Mouse (Mus musculus): ENCODE measurements around the gene Svs3b. TPM values are rescaled to one million over a fixed set of nuclear protein-coding genes. Genes with fewer than 3 reads are reported as not detected.

The Svs3b gene
- not detected for polyA plus RNA-seq (2014; fragmentation: Illumina TruSeq; extraction: RNeasy Lipid Tissue Mini Kit (QIAGEN cat#74804); ENCODE audit: low replicate concordance)

DNA sequence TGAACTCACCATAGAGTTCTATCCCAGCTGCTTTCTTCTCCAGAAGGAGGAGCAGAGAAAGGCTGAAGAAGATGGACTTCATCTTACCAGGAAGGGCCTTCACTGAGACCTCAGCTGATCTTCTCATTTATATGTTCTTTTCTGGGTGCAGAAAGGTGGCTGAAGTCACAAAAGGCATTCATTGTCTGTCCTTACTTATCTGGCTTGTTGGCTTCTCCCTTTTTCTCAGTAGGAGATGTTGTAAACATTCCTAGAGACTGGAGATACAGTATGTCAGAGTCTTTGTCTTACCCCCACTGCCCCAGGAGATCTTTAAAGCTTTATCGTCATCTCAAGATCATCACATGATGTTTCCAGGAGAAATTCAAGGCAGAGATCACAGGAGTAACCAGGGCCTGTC is at the start of gene Svs3b:
Gene Svs3b, minus strand, starts transcription at position 101 of the 400 bp plus-strand sequence.

DNA sequence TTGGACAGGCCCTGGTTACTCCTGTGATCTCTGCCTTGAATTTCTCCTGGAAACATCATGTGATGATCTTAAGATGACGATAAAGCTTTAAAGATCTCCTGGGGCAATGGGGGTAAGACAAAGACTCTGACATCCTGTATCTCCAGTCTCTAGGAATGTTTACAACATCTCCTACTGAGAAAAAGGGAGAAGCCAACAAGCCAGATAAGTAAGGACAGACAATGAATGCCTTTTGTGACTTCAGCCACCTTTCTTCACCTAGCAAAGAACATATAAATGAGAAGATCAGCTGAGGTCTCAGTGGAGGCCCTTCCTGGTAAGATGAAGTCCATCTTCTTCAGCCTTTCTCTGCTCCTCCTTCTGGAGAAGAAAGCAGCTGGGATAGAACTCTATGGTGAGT is 32.5 kb upstream of the Svs3b start, which contains the start of gene Svs3a:
Gene Svs3a, plus strand, starts transcription at position 301 of the 400 bp plus-strand sequence.

DNA sequence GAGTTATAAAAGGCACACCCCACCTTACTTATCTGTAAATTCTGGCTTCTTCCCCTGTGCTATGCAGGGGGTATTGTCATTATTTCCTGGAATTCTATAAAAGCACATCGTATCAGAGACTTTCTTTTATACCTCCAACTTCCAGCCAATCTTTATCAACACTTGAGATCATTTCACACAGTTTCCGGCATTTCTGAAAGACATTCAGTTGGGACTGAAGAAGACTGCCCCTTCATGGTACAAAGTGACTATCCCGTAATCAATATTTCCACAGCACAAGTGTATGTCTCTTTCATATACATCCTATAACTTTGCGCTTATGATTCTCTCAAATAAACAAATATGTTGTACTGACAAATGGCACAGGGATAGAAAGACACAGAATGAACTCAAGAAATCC is 21.9 kb upstream of the Svs3b start, which contains the start of gene Svs4:
Gene Svs4, minus strand, starts transcription at position 101 of the 400 bp plus-strand sequence.

DNA sequence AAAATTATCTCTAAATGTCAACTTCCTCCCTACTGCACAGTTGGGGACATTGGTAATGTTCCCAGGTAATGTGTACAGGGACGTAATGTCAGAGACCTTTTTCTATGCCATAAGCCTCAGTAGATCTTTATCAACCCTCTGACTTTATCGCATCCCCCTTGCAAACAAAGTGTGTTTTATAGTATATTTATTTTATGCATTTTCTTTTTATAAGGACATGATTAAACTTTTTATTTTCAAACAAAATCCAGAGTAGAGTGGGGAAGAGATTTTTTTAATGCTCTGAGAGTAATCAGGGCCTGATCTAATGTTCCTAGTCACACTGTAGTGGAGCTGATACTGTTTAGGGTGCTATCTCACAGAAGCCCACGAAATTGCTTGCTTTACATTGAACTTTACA is 18.1 kb downstream of the Svs3b start, which contains the start of gene Svs2:
Gene Svs2, minus strand, starts transcription at position 101 of the 400 bp plus-strand sequence.

DNA sequence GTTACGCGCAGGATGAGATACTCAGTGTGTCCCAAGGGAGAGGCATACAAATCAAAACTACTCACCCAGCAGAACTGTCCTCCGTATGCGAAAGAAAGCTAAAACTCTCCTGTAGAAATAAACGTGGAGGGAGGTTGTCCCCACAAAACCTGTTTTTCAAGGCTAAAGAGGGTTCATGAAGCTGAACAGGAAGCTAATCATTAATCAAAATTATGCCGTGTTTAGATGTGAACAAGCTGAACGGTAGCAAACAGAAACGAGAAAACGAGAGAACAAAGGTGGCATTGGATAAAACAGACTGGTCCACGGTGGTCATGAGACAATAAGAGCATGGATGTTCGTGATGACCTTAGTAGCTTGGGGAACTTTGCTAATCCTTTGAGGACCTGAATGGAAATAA is 34.9 kb downstream of the Svs3b start, which contains the start of gene Wfdc15b:
Gene Wfdc15b, minus strand, starts transcription at position 139 of the 400 bp plus-strand sequence.

Other genes starting within 250 kb of the Svs3b start
- not detected for gene Pabpc1l, start 231.2 kb downstream of the Svs3b start, polyA plus RNA-seq (2014; fragmentation: Illumina TruSeq; extraction: RNeasy Lipid Tissue Mini Kit (QIAGEN cat#74804); ENCODE audit: low replicate concordance)
- gene Stk4, start 186.3 kb downstream of the Svs3b start, polyA plus RNA-seq (2014; fragmentation: Illumina TruSeq; extraction: RNeasy Lipid Tissue Mini Kit (QIAGEN cat#74804); ENCODE audit: low replicate concordance), result 75.0 TPM
- gene Tomm34, start 185.5 kb downstream of the Svs3b start, polyA plus RNA-seq (2014; fragmentation: Illumina TruSeq; extraction: RNeasy Lipid Tissue Mini Kit (QIAGEN cat#74804); ENCODE audit: low replicate concordance), result 4.8 TPM
- gene Kcns1, start 85.5 kb downstream of the Svs3b start, polyA plus RNA-seq (2014; fragmentation: Illumina TruSeq; extraction: RNeasy Lipid Tissue Mini Kit (QIAGEN cat#74804); ENCODE audit: low replicate concordance), result not detected
- gene Wfdc5, start 73.9 kb downstream of the Svs3b start, polyA plus RNA-seq (2014; fragmentation: Illumina TruSeq; extraction: RNeasy Lipid Tissue Mini Kit (QIAGEN cat#74804); ENCODE audit: low replicate concordance), result not detected
- gene Wfdc12, start 66.0 kb downstream of the Svs3b start, polyA plus RNA-seq (2014; fragmentation: Illumina TruSeq; extraction: RNeasy Lipid Tissue Mini Kit (QIAGEN cat#74804); ENCODE audit: low replicate concordance), result not detected
- gene Wfdc15a, start 56.5 kb downstream of the Svs3b start, polyA plus RNA-seq (2014; fragmentation: Illumina TruSeq; extraction: RNeasy Lipid Tissue Mini Kit (QIAGEN cat#74804); ENCODE audit: low replicate concordance), result not detected
- gene Wfdc15b, start 35.0 kb downstream of the Svs3b start, polyA plus RNA-seq (2014; fragmentation: Illumina TruSeq; extraction: RNeasy Lipid Tissue Mini Kit (QIAGEN cat#74804); ENCODE audit: low replicate concordance), result not detected
- not detected for gene Svs2, start 18.2 kb downstream of the Svs3b start, polyA plus RNA-seq (2014; fragmentation: Illumina TruSeq; extraction: RNeasy Lipid Tissue Mini Kit (QIAGEN cat#74804); ENCODE audit: low replicate concordance)
- gene Svs4, start 21.8 kb upstream of the Svs3b start, polyA plus RNA-seq (2014; fragmentation: Illumina TruSeq; extraction: RNeasy Lipid Tissue Mini Kit (QIAGEN cat#74804); ENCODE audit: low replicate concordance), result not detected
- gene Svs3a, start 32.6 kb upstream of the Svs3b start, polyA plus RNA-seq (2014; fragmentation: Illumina TruSeq; extraction: RNeasy Lipid Tissue Mini Kit (QIAGEN cat#74804); ENCODE audit: low replicate concordance), result not detected
- gene Svs6, start 60.1 kb upstream of the Svs3b start, polyA plus RNA-seq (2014; fragmentation: Illumina TruSeq; extraction: RNeasy Lipid Tissue Mini Kit (QIAGEN cat#74804); ENCODE audit: low replicate concordance), result not detected
- not detected for gene Svs5, start 76.1 kb upstream of the Svs3b start, polyA plus RNA-seq (2014; fragmentation: Illumina TruSeq; extraction: RNeasy Lipid Tissue Mini Kit (QIAGEN cat#74804); ENCODE audit: low replicate concordance)
- not detected for gene Slpi, start 132.5 kb upstream of the Svs3b start, polyA plus RNA-seq (2014; fragmentation: Illumina TruSeq; extraction: RNeasy Lipid Tissue Mini Kit (QIAGEN cat#74804); ENCODE audit: low replicate concordance)
- gene Rbpjl, start 146.5 kb upstream of the Svs3b start, polyA plus RNA-seq (2014; fragmentation: Illumina TruSeq; extraction: RNeasy Lipid Tissue Mini Kit (QIAGEN cat#74804); ENCODE audit: low replicate concordance), result 1.6 TPM
- 0.15 TPM for gene Matn4, start 148.5 kb upstream of the Svs3b start, polyA plus RNA-seq (2014; fragmentation: Illumina TruSeq; extraction: RNeasy Lipid Tissue Mini Kit (QIAGEN cat#74804); ENCODE audit: low replicate concordance)
- gene Sdc4, start 187.2 kb upstream of the Svs3b start, polyA plus RNA-seq (2014; fragmentation: Illumina TruSeq; extraction: RNeasy Lipid Tissue Mini Kit (QIAGEN cat#74804); ENCODE audit: low replicate concordance), result 73.6 TPM
- gene Sys1, start 200.3 kb upstream of the Svs3b start, polyA plus RNA-seq (2014; fragmentation: Illumina TruSeq; extraction: RNeasy Lipid Tissue Mini Kit (QIAGEN cat#74804); ENCODE audit: low replicate concordance), result 7.5 TPM
- not detected for gene Gm20458, start 204.3 kb upstream of the Svs3b start, polyA plus RNA-seq (2014; fragmentation: Illumina TruSeq; extraction: RNeasy Lipid Tissue Mini Kit (QIAGEN cat#74804); ENCODE audit: low replicate concordance)
- not detected for gene Trp53tg5, start 217.1 kb upstream of the Svs3b start, polyA plus RNA-seq (2014; fragmentation: Illumina TruSeq; extraction: RNeasy Lipid Tissue Mini Kit (QIAGEN cat#74804); ENCODE audit: low replicate concordance)
- gene Dbndd2, start 229.5 kb upstream of the Svs3b start, polyA plus RNA-seq (2014; fragmentation: Illumina TruSeq; extraction: RNeasy Lipid Tissue Mini Kit (QIAGEN cat#74804); ENCODE audit: low replicate concordance), result 2.4 TPM
- 4.8 TPM for gene Pigt, start 240.9 kb upstream of the Svs3b start, polyA plus RNA-seq (2014; fragmentation: Illumina TruSeq; extraction: RNeasy Lipid Tissue Mini Kit (QIAGEN cat#74804); ENCODE audit: low replicate concordance)

Measured in small intestine, adult 10 weeks (tissue).